Mouse (Mus musculus) lung, postnatal 36 days (tissue): ENCODE results near the gene Spsb1.

ENCODE experiments used
- DNase-seq: peaks from one replicate; pipeline ENCODE4 v3.0.0; 2022; ENCODE audit warnings: mixed read lengths

Gene Spsb1

GRCm38 (mm10) chr4:149951201-149951600 lies 3.6 kb downstream of the Spsb1 start:
- peak; percentile 67 for DNase-seq

DNA sequence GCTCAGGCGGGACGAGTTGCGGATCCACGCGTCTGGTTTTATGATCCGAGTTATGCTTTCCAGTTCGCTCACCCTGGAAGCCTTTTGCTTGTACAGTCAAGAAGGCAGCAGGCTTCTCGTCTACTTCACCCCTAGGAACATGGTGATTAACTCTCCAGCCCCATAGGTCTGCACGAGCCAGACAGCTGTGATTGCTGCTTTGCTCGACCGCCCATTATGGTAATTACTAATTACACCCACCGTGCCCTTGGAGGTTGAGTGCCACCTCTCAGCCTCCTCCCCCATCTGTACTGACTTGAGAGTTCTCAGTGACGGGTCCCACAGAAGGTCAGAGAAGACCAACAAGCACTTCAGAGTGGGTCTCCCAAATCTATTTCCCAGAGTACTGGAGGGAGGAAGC lies 5.2 kb downstream of the Spsb1 start:
- DNase-seq: no peak

- no peak for DNase-seq
Observed at GRCm38 (mm10) chr4:149948119-149948518, 6.7 kb downstream of the Spsb1 start.

DNA sequence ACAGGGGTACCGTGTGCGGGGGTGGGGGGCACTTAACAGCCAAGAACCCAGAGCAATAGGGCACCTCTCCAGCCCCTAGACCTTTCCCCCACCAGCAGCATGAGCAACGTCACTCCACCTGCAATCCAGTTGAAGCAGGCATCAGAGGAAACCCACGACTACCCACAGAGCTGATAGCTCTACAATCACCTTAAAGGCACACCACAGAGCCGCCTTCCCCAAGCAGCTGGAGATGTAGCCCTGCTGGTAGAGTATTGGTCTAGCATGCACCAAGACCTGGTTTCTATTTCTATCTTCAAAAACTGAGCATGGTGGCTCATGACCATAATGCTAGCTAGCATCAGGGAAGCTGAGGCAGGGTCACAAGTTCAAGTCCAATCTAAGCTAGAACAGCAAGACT lies 7.4 kb downstream of the Spsb1 start:
- no peak for DNase-seq

DNA sequence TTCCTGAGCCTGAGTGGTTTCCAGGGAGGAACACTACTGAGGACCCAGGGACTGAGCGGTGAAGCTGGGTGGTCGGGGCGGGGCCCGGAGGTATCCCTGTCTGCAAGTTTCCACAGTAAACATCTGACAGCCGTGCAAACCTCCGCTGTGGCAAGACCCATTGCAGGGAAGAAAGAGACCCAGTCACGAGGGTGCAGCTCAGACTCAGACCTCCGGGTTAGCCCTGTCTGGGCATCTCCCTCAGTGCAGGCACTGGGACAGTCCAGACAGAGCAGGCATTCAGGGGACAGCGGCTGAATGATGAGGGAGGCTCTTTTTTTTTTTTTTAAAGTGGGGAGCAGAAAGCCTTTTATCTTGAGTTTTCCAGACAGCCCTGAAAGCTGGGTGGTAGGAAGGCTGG lies 9.6 kb downstream of the Spsb1 start:
- no peak for DNase-seq

GRCm38 (mm10) chr4:149944214-149944613 lies 10.6 kb downstream of the Spsb1 start:
- DNase-seq: no peak

GRCm38 (mm10) chr4:149942831-149943741 lies 11.8 kb downstream of the Spsb1 start:
- DNase-seq: no peak

- DNase-seq: no peak
Observed at GRCm38 (mm10) chr4:149941067-149941755, 13.6 kb downstream of the Spsb1 start.

- DNase-seq: no peak
Observed at GRCm38 (mm10) chr4:149938701-149939100, 16.1 kb downstream of the Spsb1 start.

DNA sequence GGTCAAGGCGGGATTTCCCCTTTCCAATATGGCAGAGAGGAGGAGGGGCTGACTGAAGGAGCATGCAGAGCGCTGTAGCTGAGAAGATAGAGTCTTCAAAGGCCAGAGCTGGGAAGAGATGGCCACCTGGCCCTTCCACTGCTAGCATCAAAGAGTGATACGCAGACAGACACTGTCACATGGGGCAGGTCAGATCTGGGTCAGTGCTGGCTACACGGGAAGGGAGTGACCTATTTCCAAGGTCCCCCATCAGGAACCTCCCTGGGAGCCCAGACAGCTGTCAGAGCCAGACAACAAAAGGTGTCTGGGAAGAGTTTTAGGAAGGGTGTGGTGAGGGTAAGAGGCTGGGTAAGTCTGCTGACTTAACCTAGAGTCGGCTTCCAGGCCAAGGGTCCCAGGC lies 17.9 kb downstream of the Spsb1 start:
- DNase-seq: no peak

DNA sequence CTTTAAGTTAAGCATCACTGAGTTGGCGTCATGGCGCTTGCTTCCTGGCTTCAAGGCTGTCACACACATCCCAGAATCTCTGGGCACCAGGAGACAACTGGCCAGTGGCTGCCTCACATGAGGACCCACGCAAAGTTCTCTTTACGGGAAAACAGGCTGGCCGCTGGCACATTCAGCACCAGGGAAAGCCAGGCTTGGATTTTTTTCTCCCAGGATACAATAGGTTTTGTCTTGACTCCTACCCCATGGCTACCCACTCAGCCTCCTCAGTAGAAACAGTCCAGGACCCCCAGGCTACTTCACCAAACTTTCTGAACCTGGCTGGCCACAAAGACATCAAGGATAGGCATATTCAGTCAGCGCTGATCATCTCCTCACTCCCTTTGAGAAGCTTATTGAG lies 19.4 kb downstream of the Spsb1 start:
- no peak for DNase-seq

DNA sequence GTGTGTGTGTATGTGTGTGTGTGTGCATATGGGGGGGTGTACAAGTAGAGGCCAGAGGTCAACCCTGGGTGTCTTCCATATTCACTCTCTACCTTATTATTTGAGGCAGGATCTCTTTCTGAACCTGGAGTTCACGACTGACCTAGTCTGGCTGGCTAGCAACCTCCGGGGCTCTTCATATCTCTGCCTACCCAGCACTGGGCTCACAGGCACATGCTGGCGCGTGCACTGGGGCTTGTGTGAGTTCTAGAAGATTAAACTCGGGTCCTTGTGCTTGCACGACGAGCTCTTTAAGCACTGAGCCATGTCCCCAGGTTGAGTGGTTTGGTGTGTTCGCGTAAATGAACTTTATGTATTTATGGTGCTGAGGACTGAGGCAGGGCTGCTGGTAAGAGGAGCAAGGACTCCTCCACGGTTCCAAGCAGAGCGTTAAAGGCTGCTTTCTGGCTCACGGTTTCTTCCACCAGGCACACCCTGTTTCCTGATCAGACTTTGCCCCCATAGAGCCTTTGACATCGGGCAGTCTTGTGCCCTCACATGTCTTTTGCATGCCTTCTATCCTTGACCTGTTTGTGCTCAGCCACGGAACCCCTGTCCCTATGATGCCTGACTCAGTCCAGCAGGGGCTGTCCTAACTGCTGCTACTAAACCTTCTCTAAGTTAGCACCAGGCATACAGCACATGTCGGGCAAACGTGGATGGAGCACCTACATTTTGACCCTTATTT lies 21.2 kb downstream of the Spsb1 start:
- no peak for DNase-seq

- DNase-seq: no peak
Observed at GRCm38 (mm10) chr4:149933025-149933424, 21.8 kb downstream of the Spsb1 start.

GRCm38 (mm10) chr4:149932108-149932815 lies 22.6 kb downstream of the Spsb1 start:
- DNase-seq: no peak

DNA sequence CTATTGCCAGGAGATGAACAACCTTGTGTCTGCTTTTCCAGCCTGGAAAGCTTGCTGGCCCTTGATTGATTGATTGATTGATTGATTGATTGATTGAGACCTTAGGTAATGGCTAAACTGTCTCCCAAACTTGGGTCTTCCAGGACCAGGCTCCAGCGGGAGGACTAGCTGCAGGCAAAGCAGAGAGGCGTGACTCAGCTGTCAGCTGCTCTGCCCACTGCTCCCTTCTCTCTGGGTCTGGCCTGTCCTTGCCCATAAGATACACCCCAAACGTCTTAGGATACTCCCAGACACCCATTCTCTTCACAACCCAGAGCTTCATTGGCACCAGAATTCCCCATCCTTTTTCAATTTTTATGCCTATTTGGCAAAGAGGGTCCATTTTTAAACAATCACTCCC lies 24.1 kb downstream of the Spsb1 start:
- no peak for DNase-seq

DNA sequence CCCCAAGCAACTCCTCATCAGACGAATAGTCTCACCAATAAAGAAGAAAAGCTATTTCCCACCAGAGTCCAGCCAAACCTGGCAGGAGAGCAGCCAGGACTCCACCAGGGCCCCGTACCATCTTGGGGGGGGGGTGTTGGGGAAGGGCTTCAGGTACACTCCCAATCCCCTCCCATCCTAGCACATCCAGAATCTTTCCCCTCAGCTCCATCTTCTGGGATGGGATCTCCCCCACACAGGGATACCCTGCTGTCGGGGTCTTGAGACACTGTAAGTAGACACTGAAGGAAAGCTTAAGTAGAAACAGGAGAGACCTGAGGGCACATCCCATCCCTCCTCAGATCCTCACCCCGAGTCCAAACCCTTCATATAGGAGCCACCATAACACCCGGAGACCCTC lies 31.8 kb downstream of the Spsb1 start:
- DNase-seq: no peak

DNA sequence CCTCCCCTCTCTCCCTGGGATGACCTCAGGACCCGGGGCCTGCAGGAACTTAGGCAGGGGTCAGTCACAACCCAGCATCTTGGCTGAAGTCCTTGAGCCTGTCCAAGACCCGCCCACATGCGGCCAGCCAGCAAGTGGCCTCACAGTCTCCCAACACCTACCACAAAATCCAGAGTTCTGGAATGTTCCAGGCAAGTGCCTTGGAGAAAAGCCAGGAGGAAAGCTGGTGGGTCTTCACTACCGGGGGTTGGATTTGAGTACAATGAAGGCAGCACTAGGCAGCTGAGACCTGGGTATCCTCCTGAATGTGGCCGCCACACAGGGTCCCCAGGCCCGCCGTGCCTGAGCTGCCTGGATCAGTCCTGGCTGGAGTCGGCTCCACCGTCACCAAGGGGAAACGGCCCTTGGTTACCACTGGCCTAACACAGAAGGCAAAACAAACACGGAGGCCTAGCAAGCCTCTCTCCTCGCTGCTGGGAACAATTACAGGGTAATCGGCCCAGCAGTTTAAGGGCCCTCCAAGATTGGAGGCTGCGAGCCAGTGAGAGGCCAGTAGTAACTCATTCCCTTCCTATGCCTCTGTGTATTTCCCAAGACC lies 32.6 kb downstream of the Spsb1 start:
- DNase-seq: peak; percentile 87

DNA sequence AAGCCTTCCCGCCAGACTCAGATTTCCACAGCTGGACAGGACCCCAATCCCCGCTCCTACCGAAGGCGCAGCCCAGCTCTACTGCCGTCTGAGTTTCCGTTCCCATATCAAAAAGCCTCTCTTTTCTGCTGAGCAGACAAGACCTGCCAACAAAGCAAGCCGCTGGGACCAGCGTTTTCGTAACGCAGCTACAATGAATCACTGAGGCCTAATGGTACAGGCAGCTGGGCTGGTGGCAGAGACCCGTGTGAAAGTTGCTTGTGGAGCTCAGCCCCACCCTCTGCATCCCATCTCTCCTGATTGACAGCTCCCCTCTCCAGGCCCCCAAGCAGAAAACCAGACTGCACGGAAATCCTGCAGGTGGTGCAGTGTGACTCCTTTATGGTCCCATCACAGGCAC lies 34.0 kb downstream of the Spsb1 start:
- peak; percentile 21 for DNase-seq

GRCm38 (mm10) chr4:149918455-149919070 lies 36.3 kb downstream of the Spsb1 start:
- DNase-seq: no peak

- DNase-seq: no peak
Observed at GRCm38 (mm10) chr4:149916831-149917230, 38.0 kb downstream of the Spsb1 start.

- DNase-seq: no peak
Observed at GRCm38 (mm10) chr4:149913709-149914370, 41.0 kb downstream of the Spsb1 start.
